Mouse (Mus musculus): ENCODE results near the gene Hist3h2ba.

The Hist3h2ba gene

DNA sequence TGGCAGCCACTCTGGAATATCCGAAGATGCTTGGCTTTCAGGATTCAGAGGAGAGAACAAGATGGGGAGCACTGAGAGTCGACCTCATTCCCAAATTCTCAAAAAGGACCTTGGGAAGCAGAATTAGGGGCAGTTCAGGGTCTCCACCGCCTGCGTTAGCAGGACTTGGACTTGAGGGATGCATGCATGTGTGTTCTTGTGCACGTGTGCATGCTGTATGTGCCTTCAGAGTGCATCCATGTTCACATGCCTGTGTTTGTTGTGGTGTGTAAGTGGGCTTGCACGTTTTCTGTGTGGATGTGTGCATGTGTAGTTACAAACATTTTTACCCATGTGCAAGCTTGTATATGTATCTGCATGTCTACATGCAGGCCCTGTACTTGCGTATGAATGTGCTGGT is 15.5 kb downstream of the Hist3h2ba start:
- no peak for DNase-seq (ENCODE audit: low read depth, low spot score)

DNA sequence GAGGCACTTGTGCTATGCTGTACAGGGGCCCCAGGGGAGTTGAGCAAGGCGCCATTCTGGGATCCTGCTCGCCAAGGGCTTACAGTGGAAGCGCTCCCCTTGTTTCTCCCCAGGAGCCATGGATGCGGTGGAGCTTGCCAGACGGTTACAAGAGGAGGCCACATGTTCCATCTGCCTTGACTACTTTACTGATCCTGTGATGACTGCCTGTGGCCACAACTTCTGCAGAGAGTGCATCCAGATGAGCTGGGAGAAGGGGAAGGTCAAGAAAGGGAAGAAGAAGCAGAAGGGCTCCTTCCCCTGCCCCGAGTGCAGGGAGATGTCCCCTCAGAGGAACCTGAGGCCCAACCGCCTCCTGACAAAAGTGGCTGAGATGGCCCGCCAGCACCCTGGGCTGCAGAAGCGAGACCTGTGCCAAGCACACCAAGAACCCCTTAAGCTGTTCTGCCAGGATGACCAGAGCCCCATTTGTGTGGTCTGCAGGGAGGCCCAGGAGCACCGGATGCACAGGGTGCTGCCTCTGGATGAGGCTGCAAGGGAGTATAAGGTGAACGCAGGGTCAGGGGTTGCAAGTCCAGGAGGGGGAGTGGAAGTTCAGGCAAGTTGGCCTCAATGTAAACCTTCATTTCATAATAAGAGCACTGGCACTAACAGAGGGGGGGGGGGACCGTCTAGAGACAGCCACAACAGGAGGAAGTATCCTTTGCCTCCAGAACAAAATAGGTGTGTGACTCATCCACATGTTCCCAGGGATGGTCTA is 16.5 kb downstream of the Hist3h2ba start:
- no peak for DNase-seq (ENCODE audit: low read depth, low spot score)

DNA sequence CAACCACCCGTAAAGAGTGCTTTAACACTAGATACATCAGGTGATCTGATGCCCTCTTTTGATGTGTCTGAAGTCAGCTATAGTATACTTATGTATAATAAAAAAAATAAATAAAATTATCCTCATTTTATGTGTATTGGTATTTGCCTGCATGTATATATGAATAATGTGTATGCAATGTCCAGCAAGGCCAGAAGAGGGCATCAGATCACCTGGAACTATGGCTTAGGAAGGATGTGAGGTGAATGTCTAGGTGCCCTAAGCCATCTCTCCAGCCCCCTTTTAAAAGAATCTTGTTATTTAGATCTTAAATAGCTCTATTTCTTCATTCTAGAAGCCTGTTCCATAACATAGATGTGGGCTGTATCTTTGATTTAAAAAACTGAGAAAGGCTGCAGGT is 18.6 kb downstream of the Hist3h2ba start:
- no peak for DNase-seq (ENCODE audit: low read depth, low spot score)

DNA sequence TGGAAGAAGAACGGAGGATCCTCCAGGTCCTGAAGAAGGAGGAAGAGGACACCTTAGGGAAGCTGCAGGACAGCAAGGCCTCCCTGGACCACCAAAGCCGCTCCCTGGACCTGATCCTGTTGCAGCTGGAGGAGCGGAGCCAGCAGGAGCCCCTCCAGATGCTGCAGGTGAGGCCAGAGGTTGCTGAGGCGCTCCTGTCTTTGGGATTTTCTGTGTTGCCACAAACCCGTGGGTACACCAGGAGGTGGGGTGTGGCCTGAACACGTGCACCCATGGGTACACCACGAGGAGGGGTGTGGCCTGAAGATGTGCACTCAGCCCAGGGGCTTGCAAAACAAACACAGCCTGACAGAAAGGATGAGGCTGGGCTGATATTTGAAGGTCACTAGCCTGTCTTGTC is 19.8 kb downstream of the Hist3h2ba start:
- DNase-seq (ENCODE audit: low read depth, low spot score): no peak

DNA sequence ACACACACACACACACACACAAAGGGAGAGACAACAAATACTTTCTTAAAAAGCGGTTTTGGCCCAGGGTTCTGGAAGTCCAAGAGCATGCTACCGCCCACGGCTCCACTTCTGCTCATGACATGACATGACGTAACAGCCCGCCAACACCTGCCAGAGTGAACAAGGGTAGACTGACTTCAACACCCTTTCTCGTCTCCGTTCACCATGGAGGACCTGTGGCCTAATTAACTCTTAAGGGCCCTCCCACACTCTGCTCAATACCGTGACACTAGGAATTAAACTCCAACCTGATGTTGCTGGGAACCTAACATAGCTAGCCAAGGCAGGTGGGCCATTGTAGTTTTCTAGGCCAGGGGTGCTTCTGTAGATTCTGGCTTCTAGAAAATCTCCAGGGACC is 20.3 kb downstream of the Hist3h2ba start:
- no peak for DNase-seq (ENCODE audit: low read depth, low spot score)

DNA sequence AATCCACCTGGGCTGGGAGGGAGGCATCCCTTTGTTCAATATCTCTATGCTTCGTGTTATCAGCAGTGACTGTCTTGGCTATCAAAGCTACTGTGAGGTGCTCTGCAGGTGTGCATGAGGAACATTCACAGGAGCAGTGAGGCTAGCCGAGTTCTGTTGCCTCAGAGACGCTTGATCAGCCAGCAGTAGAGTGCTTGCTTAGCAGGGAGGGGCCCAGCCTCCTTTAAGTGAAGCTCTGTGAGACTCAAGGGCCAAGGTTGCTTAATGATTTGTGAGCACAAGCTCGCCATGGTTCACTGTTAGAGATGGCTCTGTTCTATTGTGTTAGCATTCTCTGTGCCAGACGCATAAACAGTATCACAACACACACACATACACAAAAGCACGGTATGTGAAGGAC is 20.9 kb downstream of the Hist3h2ba start:
- DNase-seq (ENCODE audit: low read depth, low spot score): no peak

DNA sequence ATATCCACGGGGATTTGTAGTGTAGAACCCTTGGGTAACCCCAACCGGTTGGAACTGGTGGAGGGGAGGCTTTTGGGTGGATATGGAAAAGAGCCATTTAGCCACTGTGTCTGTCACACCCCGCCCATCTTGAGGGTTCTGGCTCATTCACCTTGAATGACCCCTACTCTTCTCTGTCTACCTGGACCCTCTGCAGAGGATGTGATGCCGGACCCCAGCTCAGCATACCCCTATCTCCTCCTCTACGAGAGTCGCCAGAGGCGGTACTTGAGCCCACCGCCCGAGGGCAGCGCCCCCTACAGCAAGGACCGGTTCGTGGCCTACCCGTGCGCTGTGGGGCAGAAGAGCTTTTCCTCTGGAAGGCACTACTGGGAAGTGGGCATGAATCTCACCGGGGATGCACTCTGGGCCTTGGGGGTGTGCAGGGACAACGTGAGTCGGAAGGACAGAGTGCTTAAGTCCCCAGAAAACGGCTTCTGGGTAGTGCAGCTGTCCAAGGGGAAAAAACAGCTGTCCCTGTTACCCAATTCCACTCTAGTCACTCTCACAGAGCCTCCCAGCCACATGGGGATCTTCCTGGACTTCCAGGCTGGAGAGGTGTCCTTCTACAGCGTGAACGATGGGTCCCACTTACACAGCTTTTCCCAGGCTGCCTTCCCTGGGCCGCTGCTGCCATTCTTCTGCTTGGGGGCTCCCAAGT is 22.3 kb downstream of the Hist3h2ba start:
- DNase-seq (ENCODE audit: low read depth, low spot score): no peak

DNA sequence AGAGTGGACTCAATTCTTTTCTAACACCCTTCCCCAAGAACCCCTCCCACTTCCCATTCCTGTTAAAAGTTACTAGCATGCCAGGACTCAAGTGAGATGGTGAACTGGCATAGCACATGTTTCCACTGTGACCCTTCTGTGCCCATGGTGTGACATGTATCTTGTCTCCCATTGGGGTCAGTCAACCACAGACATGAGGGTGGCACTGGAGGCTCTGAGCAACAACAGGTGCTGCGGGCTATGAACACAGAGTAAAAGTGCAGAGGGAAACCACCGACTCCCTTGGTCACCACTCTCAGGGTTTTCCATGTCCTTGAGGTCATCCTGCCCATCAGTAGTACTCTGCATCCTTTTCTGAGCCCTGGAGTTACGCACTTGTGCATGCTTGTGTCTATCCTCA is 23.1 kb downstream of the Hist3h2ba start:
- DNase-seq (ENCODE audit: low read depth, low spot score): no peak

DNA sequence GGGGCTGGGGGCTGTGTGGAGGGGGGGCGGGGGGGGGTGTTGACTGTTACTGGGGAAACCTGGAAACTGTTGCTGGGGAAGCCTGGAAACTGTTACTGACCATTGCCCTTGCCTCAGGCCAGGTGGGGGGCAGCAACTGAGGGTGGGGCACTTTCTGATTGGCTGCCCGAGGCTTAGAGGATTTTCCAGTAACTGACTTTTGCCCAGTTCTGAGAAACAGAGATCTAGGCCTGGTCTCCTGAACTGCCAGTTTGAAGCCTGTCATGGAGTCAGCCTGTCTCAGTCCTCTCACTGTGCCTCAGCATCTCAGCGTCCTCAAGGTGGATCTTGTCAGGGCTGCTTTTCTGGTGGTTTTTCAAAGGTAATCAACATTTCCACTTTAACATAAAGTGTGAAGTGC is 25.7 kb downstream of the Hist3h2ba start:
- no peak for DNase-seq (ENCODE audit: low read depth, low spot score)

DNA sequence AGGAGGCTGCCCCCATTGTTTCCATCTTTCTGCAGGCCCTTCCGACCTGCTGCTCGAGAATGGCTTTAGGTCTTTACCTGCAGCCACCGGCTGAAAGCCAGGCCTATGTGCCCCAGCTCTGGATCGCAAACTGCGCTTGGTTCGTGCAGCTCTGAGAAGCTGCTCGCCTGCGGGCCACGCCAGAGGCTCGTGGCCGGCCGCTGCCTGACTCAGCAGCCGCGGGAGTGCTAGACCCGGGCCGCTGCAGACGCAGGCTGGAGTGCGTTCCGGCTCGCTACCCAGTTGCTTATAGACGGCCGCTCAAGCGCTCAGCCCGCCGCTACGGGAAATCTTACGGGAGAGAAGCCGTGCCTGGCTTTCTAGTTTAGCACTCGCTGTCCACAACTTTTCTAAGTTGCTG is 28.4 kb downstream of the Hist3h2ba start:
- no peak for DNase-seq (ENCODE audit: low read depth, low spot score)

DNA sequence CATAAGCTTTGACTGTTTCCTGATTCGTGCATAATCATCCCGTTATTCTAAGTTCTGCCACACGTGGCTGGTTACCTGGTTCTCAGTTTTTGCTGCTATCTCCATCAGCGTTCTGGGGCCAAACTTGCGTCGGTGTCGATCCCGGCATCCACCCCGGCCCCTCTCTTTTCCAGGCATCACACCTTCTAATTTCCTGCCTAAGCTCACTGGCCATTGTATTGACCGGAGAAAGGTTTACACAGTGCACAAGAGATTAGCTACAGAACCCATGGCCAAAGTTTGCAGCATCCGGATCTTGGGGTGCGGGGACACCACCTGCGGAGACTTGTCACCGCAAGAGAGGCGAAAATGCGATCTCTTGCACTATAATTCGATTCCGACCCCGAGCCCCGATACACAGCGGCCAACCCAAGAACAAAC is 28.9 kb downstream of the Hist3h2ba start:
- DNase-seq (ENCODE audit: low read depth, low spot score): no peak

DNA sequence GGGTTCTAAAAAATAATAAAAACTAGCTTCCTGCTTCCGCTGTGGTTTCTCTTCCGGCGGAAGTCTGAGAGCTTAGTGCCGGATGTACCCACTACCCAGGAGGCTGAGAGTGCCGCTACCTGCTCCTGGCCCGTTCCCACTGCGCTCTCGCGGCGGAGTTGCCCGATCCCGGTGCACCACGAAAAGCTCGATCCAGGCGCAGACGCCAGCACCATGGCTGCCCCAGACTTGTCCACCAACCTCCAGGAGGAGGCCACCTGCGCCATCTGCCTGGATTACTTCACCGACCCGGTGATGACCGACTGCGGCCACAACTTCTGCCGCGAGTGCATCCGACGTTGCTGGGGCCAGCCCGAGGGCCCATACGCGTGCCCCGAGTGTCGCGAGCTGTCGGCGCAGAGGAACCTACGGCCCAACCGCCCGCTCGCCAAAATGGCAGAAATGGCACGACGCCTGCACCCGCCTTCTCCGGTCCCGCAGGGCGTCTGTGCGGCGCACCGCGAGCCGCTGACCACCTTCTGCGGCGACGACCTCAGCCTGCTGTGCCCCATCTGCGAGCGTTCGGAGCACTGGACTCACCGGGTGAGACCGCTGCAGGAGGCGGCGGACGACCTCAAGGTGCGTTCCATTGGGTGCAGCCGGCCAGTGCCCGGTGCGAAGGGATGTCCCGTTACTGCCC is 29.4 kb downstream of the Hist3h2ba start, which contains the start of gene Trim11:
TSS of gene Trim11 (plus strand) at position 67 of the 679 bp plus-strand sequence.
- DNase-seq (ENCODE audit: low read depth, low spot score): no peak

DNA sequence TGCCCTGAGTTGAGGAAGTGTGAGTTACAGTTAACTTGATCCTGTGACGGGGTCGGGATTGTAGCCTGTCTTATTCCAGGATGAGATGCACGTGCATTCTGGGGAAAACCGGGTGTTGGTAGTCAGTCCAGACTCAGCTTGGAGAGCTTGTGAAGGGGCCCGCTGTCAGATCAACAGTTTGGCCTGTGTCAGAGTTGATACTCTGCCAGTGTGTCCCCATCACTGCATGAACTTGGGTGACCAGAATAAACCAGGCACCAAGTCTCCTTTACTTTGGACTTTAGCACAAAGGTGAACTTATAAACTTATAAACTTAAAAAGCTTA is 29.9 kb downstream of the Hist3h2ba start:
- no peak for DNase-seq (ENCODE audit: low read depth, low spot score)

DNA sequence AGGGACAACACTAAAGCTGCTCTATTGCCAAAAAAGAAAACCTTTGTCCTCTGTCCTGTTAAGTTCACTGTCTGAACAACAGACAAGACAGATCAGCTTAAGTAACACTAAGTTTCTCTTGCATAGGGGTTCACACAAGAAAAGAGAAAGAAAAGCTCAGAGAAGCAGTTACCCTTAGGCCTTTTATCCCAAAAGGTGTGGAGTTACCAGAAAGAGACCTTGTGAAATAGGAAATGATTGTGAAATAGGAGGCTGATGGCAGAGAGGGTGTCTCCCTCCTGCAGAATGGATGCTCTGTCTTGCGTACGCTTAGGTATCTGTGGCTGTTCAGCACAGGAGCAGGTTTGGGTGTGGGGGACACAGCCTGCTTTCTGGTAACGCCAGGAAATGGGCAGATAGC is 30.5 kb downstream of the Hist3h2ba start:
- DNase-seq (ENCODE audit: low read depth, low spot score): no peak

DNA sequence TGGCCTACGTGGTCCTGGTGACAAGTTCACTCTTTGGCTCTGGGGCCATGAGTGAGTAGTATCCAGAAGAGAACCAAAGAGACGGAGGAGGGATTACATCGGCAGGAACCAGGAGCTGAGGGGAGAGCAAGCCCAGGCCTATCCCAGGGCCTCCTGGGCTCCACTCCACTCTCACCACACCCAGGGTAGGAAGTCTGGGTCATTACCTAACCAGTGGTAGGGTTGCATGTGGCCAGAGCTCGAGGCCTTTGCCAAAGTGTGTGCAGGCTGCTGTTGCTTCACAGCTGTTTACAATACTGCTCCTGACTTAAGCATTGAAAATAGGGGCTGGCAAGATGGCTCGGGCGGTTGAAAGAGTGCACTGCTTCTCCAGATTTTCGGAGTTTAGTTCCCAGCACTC is 30.9 kb downstream of the Hist3h2ba start:
- no peak for DNase-seq (ENCODE audit: low read depth, low spot score)

DNA sequence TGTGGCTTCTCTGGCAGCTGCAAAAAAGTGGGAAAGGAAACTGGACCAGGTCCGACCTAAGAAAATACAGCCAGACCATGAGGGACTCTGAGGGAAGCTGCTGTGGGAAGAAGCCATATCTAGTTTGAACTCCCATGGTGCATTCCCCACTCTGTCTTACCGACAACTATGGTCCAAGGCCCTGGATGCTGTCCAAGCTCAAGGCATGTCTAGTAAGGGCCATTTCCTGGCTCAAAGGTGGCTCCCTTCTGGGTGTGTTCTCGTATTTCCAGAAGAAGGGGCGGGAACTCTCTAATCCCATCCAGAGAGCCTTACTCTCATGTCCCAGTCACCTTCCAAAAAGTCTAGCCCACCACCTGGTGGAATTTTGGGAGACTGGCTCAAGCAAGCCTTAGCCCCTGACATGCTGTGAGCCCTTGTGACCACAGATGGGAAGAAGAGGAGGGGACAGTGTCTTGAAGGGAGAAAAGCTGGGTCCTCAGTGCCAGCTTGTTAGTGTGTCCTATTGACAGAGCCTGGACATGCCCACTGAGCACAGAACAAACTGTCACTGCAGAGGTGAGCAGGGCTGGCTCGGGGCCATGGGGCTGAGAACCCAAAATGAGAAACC is 31.8 kb downstream of the Hist3h2ba start:
- DNase-seq (ENCODE audit: low read depth, low spot score): no peak

DNA sequence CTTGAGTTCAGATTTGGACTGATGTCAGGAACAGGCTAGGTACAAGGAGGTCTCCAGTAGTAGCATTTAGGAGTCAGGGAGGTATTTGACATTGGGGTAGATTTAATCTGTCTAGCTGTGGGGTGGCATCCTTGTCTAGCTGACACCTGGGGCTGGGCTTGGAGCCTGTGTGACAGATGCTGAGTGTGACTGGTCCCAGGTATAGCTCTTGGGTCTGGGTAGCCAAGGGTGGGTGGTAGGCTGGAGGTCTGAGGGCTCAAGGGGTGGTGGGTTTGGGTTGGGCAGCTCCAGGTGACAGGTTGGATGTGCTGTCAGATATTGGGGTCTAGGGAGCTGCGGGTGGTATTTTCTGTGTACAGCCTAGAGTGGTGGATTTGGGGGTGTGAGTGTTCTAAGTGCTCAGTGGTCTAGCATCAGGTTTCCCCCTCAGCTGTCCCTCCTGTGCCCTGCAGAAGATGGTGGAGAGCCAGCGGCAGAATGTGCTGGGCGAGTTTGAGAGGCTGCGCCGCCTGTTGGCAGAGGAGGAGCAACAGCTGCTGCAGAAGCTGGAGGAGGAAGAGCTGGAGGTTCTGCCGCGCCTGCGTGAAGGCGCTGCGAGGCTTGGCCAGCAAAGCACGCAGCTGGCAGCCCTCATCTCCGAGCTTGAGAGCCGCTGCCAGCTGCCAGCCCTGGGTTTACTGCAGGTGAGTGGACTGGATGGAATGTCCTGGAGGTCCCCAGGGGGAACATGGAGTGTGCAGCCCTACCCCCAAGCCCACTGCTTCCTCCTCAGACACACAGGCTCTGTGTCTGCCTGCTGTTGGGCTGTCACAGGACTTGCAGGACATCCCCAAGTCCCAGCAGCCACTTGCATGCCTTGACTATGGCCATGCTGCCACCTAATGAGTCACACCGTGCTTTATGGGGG is 33.1 kb downstream of the Hist3h2ba start:
- DNase-seq (ENCODE audit: low read depth, low spot score): no peak

DNA sequence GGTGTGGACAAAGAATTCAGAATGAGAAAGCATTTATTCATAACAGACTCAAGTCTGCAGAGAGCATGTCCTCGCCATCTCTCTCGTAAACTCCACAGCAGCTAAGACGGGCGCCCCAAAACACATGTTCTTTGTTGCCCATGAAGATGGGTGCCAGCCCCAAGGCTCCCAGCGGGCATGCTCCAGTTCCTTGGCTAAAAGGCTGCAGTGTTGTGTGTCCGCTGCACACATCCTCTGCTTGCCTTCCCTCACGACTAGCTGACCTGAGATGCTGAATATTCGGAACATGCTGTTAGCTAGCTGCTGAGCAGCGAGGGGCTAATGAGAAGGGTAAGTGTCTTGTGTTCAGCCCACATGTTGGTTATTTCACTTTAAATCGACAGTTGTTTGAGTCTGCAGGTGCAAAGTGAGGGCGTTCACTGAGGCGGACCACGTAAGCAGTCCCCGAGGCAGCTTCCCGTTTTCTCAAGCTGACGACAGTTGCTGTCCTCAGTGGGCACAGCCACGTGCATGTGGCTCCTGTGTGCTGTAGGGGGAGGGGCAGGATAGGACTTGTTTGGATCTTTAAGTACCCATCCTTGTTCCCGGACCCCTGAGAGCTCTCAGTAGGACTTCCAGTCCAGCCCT is 33.9 kb downstream of the Hist3h2ba start:
- DNase-seq (ENCODE audit: low read depth, low spot score): no peak

DNA sequence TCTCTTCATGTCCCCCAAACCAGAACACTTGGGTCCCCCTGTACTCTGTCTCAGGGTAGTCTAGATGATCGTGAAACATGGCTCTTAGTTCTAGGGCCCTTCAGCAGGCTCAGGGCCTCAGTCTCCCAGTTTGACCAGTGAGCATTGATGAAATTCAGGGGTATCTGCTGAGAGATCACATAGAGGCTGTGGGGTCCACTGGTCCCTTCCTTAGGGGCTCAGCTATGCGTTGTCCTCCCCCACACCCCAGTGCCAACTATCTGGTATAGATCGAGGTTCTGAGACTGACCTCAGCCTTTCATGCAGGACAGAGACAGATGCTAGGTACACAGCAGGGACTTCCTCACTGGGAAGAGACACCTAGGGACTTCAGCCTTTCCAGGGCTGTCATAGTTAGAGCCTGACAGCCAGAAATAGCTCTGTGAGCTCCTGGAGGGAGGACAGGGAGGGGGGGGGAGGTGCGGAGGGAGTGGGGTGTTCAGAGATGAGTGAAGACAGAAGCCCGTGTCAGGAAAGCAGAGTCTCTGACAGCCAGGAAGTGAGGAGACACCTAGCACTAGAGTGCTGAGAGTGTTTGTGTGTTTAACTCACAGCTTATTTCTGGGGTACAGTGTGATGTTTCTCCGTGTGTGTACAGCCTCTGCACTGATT is 35.1 kb downstream of the Hist3h2ba start:
- no peak for DNase-seq (ENCODE audit: low read depth, low spot score)

DNA sequence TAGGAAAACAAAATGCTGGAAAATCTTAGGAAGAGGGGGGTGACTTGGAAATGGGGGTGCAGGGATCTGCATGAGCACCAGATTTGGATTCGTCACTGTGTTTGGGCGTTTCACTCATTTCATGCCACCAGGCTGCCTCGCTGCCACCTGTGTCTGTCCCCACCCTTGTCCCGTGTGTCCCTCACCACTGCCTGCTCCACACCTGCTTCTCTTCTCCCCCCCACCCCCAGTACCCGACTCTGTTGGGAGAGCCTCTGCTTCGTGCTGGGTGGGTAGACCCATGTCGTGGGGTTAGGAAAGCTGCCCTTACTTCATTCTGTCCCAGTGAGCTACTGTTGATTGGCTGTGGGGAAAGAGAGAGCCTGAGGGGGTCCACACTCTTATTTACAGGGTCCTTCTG is 35.9 kb downstream of the Hist3h2ba start:
- DNase-seq (ENCODE audit: low read depth, low spot score): no peak

Data from WW6 (cell line).